Mouse (Mus musculus) CH12.LX (cell line): ENCODE results near the gene Gm1123. TPM values are rescaled to one million over a fixed set of nuclear protein-coding genes. Genes with fewer than 3 reads are reported as not detected.

Experiments
- DNase-seq: peaks from one replicate; pipeline ENCODE4 v3.0.0-alpha.2; 2013; ENCODE audit errors: extremely low read depth
- H3K27ac ChIP-seq: 2 replicates; pipeline ENCODE4 v1.5.1; 2012; ENCODE audit warnings: low read depth, mild to moderate bottlenecking, control low read depth, moderate library complexity; ENCODE audit not compliant: insufficient read depth
- H3K27me3 ChIP-seq: replicated peaks from 2 replicates; pipeline ENCODE3; 2012; ENCODE audit warnings: inconsistent platforms
- H3K36me3 ChIP-seq, 2 experiments: replicated peaks in 1 of 2; 2 replicates each; pipeline versions ENCODE3 to v1.6.1; 2012; ENCODE audit warnings: inconsistent platforms in 1 of 2, low read length in 1 of 2, mild to moderate bottlenecking in 1 of 2, mixed read lengths in 1 of 2, moderate library complexity in 1 of 2; ENCODE audit not compliant: control insufficient read depth in 1 of 2, insufficient read depth in 1 of 2
- H3K4me1 ChIP-seq, 2 experiments: 2 replicates each; pipeline ENCODE4 v1.6.1; 2012; ENCODE audit warnings: inconsistent platforms in 1 of 2, moderate library complexity in 1 of 2; ENCODE audit not compliant: insufficient read depth in 2 of 2, control insufficient read depth in 1 of 2
- H3K4me2 ChIP-seq: 2 replicates; pipeline ENCODE4 v1.6.1; 2012; ENCODE audit warnings: low read depth, mild to moderate bottlenecking, control low read depth; ENCODE audit not compliant: poor library complexity, insufficient read depth, severe bottlenecking
- H3K4me3 ChIP-seq, 3 experiments: fragments of 150-350 bp in 1 of 3; sonication (generic) in 1 of 3; replicated peaks in 1 of 3; 2 replicates each; pipeline versions ENCODE3 to v1.5.1; 2011 to 2012; ENCODE audit warnings: low read depth in 2 of 3, low read length in 2 of 3, mild to moderate bottlenecking in 2 of 3, moderate library complexity in 2 of 3, control low read depth in 1 of 3, improper control_type of control experiment in 1 of 3, inconsistent platforms in 1 of 3, mixed read lengths in 1 of 3; ENCODE audit not compliant: poor library complexity in 1 of 3
- H3K79me2 ChIP-seq: replicated peaks from 2 replicates; pipeline ENCODE4 v1.6.1; 2012; ENCODE audit warnings: mild to moderate bottlenecking, moderate library complexity; ENCODE audit not compliant: control insufficient read depth, poor library complexity, insufficient read depth, severe bottlenecking; ENCODE audit errors: extremely low read depth
- H3K9ac ChIP-seq: 2 replicates; pipeline ENCODE4 v1.6.1; 2012; ENCODE audit warnings: low read depth, mild to moderate bottlenecking, control low read depth, moderate library complexity; ENCODE audit not compliant: insufficient read depth
- H3K9me3 ChIP-seq: replicated peaks from 2 replicates; pipeline ENCODE3; 2012; ENCODE audit warnings: low read length, inconsistent platforms, mixed read lengths
- CHD1 ChIP-seq: IDR thresholded peaks from 2 replicates; pipeline ENCODE4 v1.6.1; 2012; ENCODE audit warnings: low read depth, low read length, improper control_type of control experiment, inconsistent platforms
- CHD2 ChIP-seq: IDR thresholded peaks from 2 replicates; pipeline ENCODE4 v1.6.1; 2011; ENCODE audit warnings: low read length, improper control_type of control experiment
- ELF1 ChIP-seq: IDR thresholded peaks from 2 replicates; pipeline ENCODE4 v1.6.1; 2014; ENCODE audit warnings: low read depth, mild to moderate bottlenecking, inconsistent platforms, low read length, improper control_type of control experiment
- EP300 ChIP-seq: IDR thresholded peaks from 2 replicates; pipeline ENCODE4 v1.6.1; 2011; ENCODE audit warnings: low read length, improper control_type of control experiment
- ETS1 ChIP-seq: conservative IDR thresholded peaks from 2 replicates; pipeline ENCODE4 v1.6.1; 2012; ENCODE audit warnings: low read depth, mild to moderate bottlenecking, inconsistent platforms, low read length, improper control_type of control experiment, moderate library complexity
- GABPA ChIP-seq: IDR thresholded peaks from 2 replicates; pipeline ENCODE4 v1.6.1; 2012; ENCODE audit warnings: low read depth, low read length, improper control_type of control experiment, inconsistent platforms; ENCODE audit not compliant: insufficient replicate concordance
- HCFC1 ChIP-seq: IDR thresholded peaks from 2 replicates; pipeline ENCODE4 v1.6.1; 2012; ENCODE audit warnings: low read depth, mild to moderate bottlenecking, inconsistent platforms, low read length, improper control_type of control experiment
- IRF4 ChIP-seq: IDR thresholded peaks from 2 replicates; pipeline ENCODE4 v1.6.1; 2014; ENCODE audit warnings: low read depth, mild to moderate bottlenecking, inconsistent platforms, low read length, improper control_type of control experiment
- JUN ChIP-seq: IDR thresholded peaks from 2 replicates; pipeline ENCODE4 v1.6.1; 2011; ENCODE audit warnings: low read depth, mild to moderate bottlenecking, low read length, improper control_type of control experiment, moderate library complexity; ENCODE audit not compliant: insufficient read depth
- MAFK ChIP-seq: IDR thresholded peaks from 2 replicates; pipeline ENCODE4 v1.6.1; 2011; ENCODE audit warnings: low read length, improper control_type of control experiment; ENCODE audit not compliant: insufficient replicate concordance
- MXI1 ChIP-seq: IDR thresholded peaks from 2 replicates; pipeline ENCODE4 v1.6.1; 2011; ENCODE audit warnings: mild to moderate bottlenecking, low read depth, low read length, improper control_type of control experiment
- MYC ChIP-seq: IDR thresholded peaks from 2 replicates; pipeline ENCODE4 v1.6.1; 2011; ENCODE audit warnings: low read depth, mild to moderate bottlenecking, improper control_type of control experiment, low read length
- PAX5 ChIP-seq: IDR thresholded peaks from 2 replicates; pipeline ENCODE4 v1.6.1; 2012; ENCODE audit warnings: low read length, inconsistent platforms, mixed read lengths
- POLR2A ChIP-seq: IDR thresholded peaks from 2 replicates; pipeline ENCODE4 v1.6.1; 2011; ENCODE audit warnings: low read depth, mild to moderate bottlenecking, improper control_type of control experiment, low read length
- POLR2AphosphoS2 ChIP-seq: IDR thresholded peaks from 2 replicates; pipeline ENCODE4 v1.6.1; 2011; ENCODE audit warnings: low read depth, low read length, improper control_type of control experiment
- RAD21 ChIP-seq: IDR thresholded peaks from 2 replicates; pipeline ENCODE4 v1.6.1; 2011; ENCODE audit warnings: low read depth, mild to moderate bottlenecking, low read length, improper control_type of control experiment, moderate library complexity
- RCOR1 ChIP-seq: conservative IDR thresholded peaks from 2 replicates; pipeline ENCODE4 v1.6.1; 2012; ENCODE audit warnings: low read depth, mild to moderate bottlenecking, inconsistent platforms, low read length, improper control_type of control experiment
- SIN3A ChIP-seq: IDR thresholded peaks from 2 replicates; pipeline ENCODE4 v1.6.1; 2012; ENCODE audit warnings: low read length, improper control_type of control experiment, inconsistent platforms
- TBP ChIP-seq: conservative IDR thresholded peaks from 2 replicates; pipeline ENCODE4 v1.6.1; 2011; ENCODE audit warnings: low read depth, low read length, improper control_type of control experiment
- USF1 ChIP-seq: IDR thresholded peaks from 2 replicates; pipeline ENCODE4 v1.6.1; 2014; ENCODE audit warnings: low read depth, mild to moderate bottlenecking, inconsistent platforms, low read length, improper control_type of control experiment
- ZC3H11A ChIP-seq: IDR thresholded peaks from 2 replicates; pipeline ENCODE4 v1.6.1; 2012; ENCODE audit warnings: low read depth, mild to moderate bottlenecking, inconsistent platforms, low read length, improper control_type of control experiment
- ZKSCAN1 ChIP-seq: IDR thresholded peaks from 2 replicates; pipeline ENCODE4 v1.6.1; 2012; ENCODE audit warnings: low read depth, inconsistent platforms, low read length, improper control_type of control experiment, borderline replicate concordance
- ZMIZ1 ChIP-seq: IDR thresholded peaks from 2 replicates; pipeline ENCODE4 v1.6.1; 2012; ENCODE audit warnings: low read depth, mild to moderate bottlenecking, inconsistent platforms, low read length, improper control_type of control experiment
- ZNF384 ChIP-seq: IDR thresholded peaks from 2 replicates; pipeline ENCODE4 v1.6.1; 2012; ENCODE audit warnings: low read depth, low read length, improper control_type of control experiment, inconsistent platforms
- dilution Hi-C: fragments of 300-500 bp; cut with MboI; formaldehyde crosslinking; loops from 2 replicates; pipeline ENCODE4 v1.14.3; 2020; ENCODE audit warnings: low sequenced_read_pairs; ENCODE audit not compliant: extremely low pct_unique_long_range_greater_than_20kb, extremely low pct_ligation_motif_present
- in situ Hi-C: fragments of 300-500 bp; cut with MboI; formaldehyde crosslinking; loops from 3 replicates; pipeline ENCODE4 v1.14.3; 2019; ENCODE audit warnings: low sequenced_read_pairs, low pct_ligation_motif_present, low pct_unique_long_range_greater_than_20kb, mixed read lengths
- polyA plus RNA-seq: library from polyadenylated mRNA; unstranded; fragments of >175 nt; gene quantifications from 2 replicates; pipeline ENCODE4 v1.2.1, GENCODE M21; 2012; ENCODE audit warnings: low read depth; ENCODE audit not compliant: insufficient read length
- total RNA-seq, 2 experiments: library from RNA; depleted of rRNA; stranded (reverse); fragments of 300-350 nt in 1 of 2; fragments of >200 nt in 1 of 2; gene quantifications; 2 replicates each; pipeline ENCODE4 v1.2.3; 2012 to 2014

The Gm1123 gene
- total and polyA plus RNA-seq, 3 experiments = not detected

DNA sequence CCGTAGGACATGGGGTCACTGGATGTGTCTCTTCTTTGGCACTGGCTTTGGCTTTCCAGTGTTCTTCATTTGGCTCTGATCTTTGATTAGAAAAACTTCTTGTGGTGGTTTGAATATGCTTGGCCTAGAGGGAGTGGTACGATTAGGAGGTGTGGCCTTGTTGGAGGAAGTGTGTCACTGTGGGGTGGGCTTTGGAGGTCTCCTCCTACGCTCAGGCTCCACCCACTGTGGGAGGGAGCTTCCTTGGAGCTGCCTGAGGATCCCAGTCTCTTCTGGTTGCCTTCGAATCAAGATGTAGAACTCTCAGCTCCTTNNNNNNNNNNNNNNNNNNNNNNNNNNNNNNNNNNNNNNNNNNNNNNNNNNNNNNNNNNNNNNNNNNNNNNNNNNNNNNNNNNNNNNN lies 13.8 kb downstream of the Gm1123 start:
- TF ChIP-seq MYC (no peak), TBP (no peak), RCOR1 (no peak), MAFK (no peak), GABPA (no peak), USF1 (no peak), EP300 (no peak), ELF1 (no peak)
- Histone ChIP-seq H3K4me3 (no peak overlapping the region), H3K4me2 (no peak overlapping the region), H3K79me2 (no peaks in the 10 kb centered on the region), H3K36me3 (no peaks in the 10 kb centered on the region), H3K9me3 (no peaks in the 10 kb centered on the region), H3K9ac (no peak overlapping the region), H3K27ac (no peak overlapping the region), H3K4me1 (no peaks in the 10 kb centered on the region), H3K27me3 (no peaks in the 10 kb centered on the region)
- DNase-seq = peak; percentile 9
- in situ Hi-C loops = no loop called here
- dilution Hi-C loops = no loop called here

DNA sequence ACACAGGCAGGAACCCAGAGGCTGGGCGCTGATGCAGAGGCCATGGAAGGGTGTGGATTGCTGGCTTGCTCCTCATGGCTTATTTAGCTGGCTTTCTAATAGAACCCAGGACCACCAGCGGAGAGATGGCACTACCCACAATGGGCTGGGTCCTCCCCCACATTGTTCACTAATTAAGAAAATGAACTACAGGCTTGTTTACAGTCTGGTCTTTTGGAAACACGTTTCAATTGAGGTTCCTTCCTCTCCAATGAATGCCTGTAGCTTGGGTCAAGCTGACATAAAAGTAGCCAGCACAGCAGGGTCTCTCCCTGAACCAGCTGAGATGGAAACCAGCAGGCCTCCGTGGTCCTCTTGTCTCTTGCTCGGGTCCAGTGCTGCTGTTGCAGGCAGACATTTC lies 14.3 kb downstream of the Gm1123 start:
- Histone ChIP-seq H3K4me3 (no peak overlapping the region), H3K9me3 (no peaks in the 10 kb centered on the region), H3K4me1 (no peaks in the 10 kb centered on the region)
- TF ChIP-seq MXI1 = no peak
- TF ChIP-seq, all 38 proteins: peak for 0
- in situ Hi-C loops (no loop called here), dilution Hi-C loops (no loop called here)
- Histone ChIP-seq H3K4me2 (no peak overlapping the region), H3K27me3 (no peaks in the 10 kb centered on the region), H3K27ac (no peak overlapping the region), H3K9ac (no peak overlapping the region), H3K79me2 (no peaks in the 10 kb centered on the region), H3K36me3 (no peaks in the 10 kb centered on the region)
- no peak for DNase-seq

DNA sequence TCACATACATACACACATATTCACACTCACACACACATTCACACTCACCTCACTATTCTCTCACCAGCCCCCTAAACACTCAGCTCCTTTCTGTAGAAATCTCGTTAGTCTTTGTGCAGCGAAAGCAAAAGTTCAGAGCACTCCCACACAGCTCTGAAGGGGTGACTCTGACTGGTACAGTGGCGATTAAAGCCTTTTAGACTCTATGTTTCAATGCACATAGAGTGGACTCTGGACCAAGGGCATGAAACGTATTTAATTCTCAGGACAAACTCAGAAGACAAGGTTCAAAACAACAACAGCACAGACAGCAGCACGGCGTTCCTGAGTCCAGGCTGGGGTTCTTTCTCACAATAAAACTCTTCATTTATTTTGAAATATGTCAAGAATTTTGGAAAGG lies 17.8 kb downstream of the Gm1123 start:
- dilution Hi-C loops = no loop called here
- Histone ChIP-seq H3K27me3 (no peaks in the 10 kb centered on the region), H3K36me3 (no peaks in the 10 kb centered on the region), H3K9ac (no peak overlapping the region), H3K79me2 (no peaks in the 10 kb centered on the region), H3K4me2 (no peak overlapping the region), H3K9me3 (no peaks in the 10 kb centered on the region), H3K4me3 (no peak overlapping the region), H3K27ac (no peak overlapping the region), H3K4me1 (no peaks in the 10 kb centered on the region)
- TF ChIP-seq ZNF384 (no peak), MAFK (no peak), ZKSCAN1 (no peak), POLR2AphosphoS2 (no peak), IRF4 (no peak), RAD21 (no peak), CHD2 (no peak), HCFC1 (no peak), TBP (no peak), ZMIZ1 (no peak), MYC (no peak), ETS1 (no peak), ZC3H11A (no peak), SIN3A (no peak), ELF1 (no peak), JUN (no peak), CHD1 (no peak), EP300 (no peak), PAX5 (no peak), POLR2A (no peak)
- DNase-seq = no peak
- in situ Hi-C loops = no loop called here
